Mouse (Mus musculus) cerebellum, postnatal 10 days (tissue): ENCODE data around the gene Senp3.
"Not testable (repeated sequence)": the region's sequence is repeated elsewhere in the genome, so short reads cannot be mapped to it uniquely, and the experiment has no call there.

ENCODE experiments used
- DNase-seq, 2 experiments: peaks; one replicate each; pipeline ENCODE4 v3.0.0; 2021; ENCODE audit warnings: mixed read lengths in 2 of 2

Senp3 gene

DNA sequence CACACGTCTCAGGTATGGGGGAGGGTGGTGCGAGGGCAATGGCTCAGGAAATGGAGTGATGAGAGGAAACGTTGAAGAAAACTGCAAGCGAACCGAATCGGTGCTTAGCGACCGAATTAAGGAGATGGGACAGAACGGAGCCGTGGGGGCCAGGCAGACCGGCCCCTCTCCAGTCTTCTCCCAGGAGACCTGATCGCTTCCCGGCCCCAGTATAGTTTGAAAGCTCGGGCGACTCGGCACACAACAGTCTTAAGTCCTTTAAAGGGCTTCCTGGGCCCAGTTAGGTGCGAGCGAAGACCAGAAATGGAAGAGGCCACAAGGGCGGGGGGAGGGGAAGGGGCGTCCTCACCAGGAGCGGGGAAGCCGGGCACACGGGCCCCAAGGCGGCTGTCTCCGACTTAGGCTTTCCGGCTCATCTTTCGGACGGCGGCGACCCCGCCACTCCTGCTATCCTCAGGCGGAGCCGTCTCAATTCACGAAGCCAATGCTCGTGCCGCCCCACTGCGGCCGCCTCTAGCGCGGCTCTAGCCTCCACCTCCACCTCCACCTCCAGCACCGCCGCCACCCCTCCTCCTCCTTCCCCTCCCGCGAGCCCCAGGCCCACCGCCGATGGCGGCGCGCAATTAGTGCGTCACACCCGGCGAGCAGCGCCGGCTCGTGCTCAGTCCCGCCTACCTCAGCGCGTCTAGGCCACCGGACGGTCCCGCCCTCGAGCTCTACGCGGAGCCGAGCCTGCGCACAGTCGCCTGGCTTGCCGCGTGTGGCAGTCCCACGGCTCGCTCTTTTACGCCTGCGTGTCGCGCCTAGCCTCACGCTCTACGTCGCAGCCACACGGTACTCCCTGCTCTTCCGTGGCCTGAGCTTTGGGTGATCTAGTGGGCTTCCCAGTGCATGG is at the start of gene Senp3:
Senp3 (minus strand) TSS at position 771 of the 895 bp plus-strand sequence.
- peak; percentile 99 for DNase-seq

DNA sequence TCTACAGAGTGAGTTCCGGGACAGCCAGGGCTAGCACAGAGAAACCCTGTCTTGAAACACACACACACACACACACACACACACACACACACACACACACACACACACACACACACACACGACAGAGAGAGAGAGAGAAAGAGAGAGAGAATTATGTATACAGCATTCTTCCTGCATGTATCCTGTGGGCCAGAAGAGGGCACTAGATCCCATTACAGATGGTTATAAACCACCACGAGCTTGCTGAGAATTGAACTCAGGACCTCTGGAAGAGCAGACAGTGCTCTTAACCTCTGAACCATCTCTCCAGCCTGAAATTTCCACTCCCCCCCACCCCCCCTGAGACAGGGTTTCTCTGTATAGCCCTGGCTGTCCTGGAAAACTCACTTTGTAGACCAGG is 49.5 kb upstream of the Senp3 start:
- not testable (repeated sequence) for DNase-seq

DNA sequence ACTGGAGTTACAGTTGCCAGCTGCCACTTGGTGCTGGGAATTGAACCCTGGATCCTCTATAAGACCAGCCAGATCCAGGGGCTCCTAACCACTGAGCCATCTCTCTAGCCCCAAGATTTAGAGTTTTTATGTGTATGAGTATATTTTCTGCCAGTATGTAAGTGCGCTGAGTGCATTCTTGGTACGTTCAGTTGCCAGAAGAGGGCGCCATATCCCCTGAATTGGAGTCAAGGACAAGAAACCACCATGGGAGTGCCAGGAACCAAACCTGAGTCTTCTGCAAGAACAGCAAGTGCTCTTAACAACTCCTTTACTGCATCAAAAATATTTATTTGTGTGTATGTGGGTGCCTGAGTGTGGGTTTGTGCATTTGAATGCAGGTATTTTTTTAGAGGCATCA is 47.2 kb upstream of the Senp3 start:
- DNase-seq: peak; percentile 70 to 81

DNA sequence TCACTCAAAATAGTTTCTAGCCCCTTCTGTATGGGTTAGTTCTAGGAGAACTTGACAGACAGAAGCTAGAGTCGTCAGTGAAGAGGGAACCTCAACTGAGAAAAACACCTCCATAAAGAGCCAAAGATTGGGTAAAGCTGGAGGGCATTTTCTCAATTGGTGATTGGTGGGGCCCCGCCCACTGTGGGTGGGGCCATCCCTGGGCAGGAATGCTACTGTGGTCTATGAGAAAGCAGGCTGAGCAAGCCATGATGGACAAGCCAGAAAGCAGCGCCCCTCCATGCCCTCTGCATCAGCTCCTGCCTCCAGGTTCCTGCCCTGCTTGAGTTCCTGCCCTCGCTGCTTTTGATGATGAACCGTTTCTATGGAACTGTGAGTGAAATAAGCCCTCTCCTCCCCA is 44.1 kb upstream of the Senp3 start:
- DNase-seq: no peak

DNA sequence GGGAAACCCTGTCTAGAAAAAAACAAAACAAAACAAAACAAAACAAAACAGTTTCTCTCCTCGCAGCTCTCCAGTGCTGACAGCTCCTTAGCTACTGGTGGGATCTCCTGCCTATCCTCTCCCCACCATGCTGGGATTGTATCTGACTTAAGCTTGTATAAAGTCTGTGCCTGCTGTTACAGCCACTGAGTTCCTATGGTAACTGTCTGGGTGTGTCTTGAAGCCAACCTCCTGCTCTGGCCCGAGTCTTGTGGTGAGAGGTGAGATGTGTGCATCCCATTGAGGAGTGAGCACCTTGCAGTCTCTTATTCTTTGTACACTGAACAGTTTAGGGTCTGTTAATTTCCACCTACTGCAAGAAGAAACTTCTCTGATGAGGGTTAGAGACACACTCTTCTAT is 41.2 kb upstream of the Senp3 start:
- no peak for DNase-seq

DNA sequence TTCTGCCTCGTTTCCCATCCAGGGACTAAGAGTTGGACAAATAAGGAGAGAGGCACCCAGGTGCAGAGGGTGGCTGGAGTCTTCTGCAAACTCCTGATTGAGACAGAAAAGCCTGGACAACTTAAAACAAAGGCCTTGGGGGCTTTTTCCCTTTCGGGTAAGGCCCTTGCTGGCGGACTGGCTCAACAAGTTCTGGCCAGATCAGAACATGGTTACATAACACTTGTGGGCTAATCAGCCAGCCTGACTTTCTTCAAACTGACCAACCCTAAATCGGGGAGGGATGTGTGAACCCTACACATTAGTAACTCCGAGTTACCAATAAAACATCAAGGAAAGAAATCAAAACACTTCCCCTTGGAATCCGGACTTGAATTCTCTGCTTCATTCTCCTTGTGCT is 39.0 kb upstream of the Senp3 start:
- no peak for DNase-seq

DNA sequence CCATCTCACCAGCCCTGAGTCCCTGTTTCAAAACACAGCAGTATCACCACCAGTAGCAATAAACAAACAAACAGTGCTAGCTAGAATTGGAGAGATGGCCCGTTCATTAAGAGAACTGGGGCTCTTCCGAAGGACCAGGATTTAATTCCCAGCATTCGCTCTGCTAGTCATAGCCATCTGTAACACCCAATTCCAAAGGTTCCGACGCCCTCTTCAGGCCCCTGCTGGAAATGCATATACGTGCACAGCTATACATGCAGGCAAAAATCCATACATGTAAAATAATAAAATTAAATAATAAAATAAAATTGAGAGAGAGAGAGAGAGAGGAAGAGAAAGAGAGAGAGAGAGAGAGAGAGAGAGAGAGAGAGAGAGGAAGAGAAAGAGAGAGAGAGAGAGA is 37.5 kb upstream of the Senp3 start:
- DNase-seq: no peak

DNA sequence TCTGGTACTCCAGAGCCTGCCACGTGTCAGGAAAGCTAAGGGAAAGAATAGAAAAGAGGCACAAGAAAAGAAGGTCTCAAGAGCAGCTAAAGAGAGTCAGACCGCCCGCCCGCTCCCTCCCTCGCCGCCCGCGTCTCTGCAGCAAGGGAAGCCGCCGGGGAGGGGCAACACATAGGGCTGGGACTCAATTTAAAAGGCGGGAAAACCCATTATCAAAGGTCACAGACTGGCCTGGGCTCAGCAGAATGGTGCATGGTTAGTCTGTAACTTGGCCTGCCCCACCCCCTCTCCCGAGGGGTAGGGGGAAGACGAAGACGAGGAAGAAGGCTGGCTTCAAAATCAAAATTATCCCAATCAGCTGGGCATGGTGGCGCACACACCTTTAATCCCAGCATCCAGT is 36.8 kb upstream of the Senp3 start:
- DNase-seq: no peak

DNA sequence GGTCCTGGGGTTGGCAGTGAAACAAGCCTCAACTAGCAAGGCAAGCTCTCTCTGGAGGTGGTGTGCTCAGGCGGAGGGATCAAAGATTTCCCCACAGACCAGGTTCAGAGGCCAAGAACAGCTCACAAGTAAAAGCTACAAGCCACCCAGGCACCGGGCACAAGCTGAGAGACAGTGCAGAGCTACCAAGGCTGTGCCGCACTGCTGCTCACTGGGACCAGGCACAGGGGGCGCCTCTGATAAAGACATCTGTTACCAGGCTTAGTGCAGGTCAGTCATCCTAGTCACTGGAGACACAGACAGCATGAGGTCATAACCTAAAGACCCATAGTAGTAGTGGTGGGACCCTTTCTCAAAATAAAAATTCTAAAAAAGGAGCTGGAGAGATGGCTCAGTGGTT is 35.1 kb upstream of the Senp3 start:
- no peak for DNase-seq

DNA sequence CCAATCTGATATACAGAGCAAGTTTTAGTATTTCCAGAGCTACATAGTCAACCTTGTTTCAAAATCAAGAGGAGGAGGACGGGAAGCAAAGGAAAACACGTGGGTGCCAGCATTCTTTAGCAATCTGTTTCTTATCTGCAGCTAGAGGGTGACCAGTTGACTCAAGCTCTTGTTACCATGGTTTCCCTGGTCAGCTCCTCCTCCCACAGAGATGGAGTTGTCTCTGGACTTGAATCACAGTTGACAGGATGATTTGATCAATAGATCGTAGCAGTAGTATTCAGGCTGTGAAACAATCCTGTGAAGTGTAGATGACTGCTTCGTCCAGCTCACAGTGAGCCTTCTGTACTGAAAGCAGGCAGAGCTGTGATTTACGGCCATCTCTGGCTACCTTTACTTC is 34.0 kb upstream of the Senp3 start:
- DNase-seq: no peak

DNA sequence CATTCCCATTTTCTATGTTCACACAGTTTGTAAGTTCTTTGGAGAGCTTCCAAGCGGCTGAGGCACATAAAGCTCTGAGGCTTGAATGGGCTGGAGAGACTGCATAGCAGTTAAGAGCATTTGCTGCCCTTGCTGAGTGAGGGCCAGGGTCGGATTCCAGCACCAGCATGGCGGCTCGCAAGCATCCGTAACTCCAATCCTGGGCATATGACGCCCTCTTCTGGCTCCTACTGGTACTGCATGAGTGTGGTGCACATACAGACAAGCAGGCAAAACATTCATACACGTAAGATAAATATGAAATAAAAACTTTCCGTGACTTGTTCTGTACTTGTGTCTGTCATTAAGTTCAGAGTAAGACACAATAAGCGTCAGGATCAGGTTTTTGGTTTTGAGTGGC is 33.6 kb upstream of the Senp3 start:
- peak; percentile 47 to 65 for DNase-seq

DNA sequence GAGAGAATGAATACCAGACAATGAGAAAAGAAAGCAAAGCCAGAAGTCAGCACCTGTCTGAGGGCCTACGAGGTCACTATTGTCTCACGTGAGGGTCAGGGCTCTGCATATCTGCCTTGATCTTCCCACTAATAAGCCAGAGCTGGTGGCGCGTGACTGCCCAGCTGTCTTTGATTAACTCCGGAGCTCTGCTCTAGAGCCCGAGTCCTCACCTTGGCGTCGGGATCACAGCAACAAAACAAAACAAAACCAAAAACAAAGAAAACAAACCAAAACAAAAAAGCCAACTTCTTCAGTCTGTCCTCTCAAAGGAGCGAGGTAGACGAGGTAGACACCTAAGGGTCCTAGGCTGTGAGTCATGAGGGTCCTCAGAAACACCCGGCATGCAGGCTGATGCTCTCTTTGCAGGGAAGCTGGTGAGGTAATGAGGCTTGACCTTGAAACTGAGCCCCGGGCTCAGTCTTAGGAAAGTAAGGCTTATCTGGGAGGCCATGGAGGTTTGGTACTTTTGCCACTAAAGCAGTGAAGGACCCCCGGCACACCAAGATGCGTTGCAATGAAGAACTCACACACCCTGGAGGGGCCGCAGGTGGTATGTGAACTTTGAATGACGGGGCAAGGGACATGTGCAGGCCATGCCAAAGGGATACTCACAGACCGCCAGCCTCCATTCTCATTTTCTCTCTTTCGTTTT is 32.9 kb upstream of the Senp3 start:
- DNase-seq: no peak

DNA sequence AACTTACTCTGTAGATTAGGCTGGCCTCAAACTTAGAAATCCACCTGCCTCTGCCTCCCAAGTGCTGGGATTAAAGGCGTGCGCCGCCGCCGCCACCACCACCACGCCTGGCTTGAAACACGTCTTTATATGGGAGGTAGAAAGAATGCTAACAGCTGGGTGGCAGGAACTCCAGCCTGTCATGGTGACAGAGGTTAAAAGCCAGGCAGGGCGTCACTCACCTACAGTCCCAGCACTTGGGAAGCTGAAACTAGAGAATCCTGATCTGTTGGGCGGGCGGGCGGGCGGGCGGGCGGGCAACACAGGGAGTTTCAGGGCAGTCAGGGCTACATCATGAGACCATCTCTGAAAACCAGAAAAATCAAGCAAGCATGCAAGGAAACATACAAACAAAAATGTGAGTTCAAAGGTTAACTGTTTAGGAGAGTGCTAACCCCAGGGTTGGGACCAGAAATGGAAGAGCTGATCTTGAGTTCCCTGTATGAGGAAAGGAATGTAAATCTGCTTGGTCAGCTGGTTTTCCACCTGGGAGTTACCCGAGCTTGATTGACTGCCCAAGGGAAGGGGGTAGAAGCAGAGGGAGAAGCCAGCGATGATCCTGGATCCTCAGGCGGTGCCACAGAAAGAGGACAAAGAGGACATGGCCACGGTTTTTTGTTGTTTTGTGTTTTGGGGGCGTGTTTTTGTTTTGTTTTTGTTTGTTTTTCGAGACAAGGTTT is 31.2 kb upstream of the Senp3 start:
- no peak for DNase-seq

DNA sequence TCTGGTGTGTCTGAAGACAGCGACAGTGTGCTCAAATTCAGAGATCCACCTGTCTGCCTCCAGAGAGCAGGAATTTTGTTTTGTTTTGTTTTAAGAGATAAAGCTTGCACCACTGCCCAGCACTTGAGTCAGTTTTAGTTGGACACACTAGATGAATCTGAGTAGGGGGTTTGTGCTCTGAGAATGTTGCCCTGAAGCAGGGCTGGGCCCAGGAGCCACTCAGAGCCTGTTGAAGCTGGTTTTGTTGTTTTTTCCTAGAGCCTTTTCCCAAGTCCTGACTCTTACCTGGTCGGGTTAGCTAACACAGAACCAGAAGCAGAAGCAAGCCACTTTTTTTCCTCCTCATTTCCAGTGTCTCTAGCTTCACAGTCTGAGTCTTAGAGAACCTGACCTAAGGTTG is 29.2 kb upstream of the Senp3 start:
- no peak for DNase-seq

DNA sequence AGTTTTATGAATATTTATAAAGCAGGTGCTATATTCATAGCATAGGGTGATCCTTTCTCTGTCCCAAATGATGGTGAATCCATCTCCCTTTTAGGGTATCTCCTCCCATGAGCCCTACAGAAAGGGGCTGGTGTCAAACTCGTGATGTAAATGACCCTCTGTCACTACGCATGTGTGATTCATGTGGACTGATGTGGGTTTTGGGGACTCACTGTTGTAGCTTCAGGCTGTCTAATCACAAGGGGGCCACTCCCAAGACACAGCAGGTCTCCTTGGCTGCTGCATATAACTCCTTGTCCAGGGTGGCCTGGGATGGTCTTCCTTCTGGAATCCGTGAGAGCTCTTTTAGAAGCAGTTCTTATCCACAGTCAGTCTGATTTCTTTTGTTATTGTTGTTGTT is 28.6 kb upstream of the Senp3 start:
- DNase-seq: no peak

DNA sequence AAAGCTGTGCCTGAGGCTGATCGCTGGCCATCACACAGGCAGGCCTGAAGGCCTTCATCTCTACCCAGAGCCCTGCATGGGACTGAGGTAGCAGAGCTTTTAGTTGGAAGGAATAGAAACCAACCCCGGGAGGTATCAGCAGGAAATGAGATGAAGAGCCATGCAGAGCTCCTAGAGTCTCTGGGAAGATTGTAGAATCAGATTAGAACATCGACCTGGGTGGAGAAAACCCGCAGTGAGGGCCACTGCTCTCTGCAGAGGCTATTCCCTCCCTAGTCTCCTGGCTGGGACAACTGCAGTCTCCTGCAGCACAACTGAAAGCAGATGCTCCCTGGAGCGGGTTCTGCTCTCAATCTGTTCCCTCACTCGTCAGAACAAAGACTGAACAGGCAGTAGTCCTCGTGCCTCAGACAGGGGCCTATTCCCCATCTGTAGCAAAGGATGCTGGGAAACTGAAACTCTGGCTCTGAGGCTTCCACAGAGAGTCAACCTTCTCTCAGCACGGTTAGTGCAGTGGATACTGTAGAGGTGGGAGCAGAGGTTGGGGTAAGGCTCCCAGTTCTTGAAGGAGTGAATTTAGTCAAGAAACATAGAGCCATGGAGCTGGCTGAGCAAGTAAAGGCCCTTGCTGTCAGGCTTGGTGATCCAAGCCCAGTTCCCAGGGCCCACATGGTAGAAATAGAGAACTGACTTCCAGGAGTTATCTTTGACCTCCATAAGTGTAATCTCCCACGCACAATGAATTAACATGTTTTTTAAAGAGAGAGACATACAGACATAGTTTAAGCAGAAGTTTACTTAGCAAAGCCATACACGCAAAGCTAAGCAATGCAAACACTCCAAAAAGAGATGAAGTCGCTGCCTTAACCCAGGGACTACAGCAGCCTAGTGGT is 27.9 kb upstream of the Senp3 start:
- DNase-seq: peak; percentile 30 to 39

DNA sequence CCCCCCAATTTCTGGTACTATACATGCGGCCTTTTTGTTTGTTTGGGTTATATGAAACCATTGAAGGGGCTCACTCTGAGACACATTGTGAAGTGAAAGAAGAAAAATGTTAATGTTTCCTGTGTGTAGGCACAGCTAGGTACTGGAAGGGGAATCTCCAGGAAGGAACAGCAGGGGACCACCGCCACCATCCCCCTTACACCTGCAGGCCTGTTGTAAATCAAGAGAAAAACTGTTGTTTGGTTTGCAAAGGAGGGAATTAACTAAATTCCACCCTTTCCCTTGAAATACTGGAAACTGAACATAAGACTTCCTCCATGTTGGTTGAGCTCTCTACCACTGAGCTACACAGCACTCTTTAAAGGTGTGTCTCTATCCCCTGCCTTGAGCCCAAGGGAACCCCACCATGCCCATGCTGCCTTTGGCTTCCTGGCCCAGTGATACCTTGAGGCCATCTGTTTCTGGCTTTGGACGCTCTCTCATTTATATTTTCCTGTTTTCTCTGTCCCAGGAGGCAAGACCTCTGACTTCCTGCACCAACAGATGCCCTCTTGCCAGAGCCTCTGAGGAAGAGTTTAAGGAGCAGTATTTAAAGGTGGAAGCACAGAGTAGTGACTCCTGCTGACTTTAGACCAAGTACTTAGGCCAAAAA is 26.9 kb upstream of the Senp3 start:
- DNase-seq: peak; percentile 9 to 27

DNA sequence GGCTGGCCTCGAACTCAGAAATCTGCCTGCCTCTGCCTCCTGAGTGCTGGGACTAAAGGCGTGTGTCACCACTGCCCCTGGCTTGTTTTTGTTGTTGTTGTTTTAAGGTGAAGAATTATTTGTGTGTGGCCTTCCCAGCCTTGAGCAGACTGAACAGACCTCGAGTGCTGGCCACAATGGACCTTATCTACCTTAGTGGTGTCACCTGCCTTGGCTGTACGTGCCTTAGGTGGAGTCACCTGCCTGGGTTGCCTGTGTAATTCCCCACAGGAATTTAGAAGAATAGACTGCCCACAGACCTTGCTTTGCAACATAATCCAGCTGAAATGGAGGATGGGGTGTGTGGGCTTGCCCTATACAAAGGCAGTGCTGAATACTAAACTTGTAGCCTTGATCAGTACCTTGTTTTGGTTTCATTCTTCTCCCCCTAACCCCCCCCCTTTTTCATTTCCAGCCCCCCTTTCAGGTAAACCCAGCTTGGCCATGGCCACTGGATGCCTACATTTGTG is 26.0 kb upstream of the Senp3 start:
- no peak for DNase-seq

DNA sequence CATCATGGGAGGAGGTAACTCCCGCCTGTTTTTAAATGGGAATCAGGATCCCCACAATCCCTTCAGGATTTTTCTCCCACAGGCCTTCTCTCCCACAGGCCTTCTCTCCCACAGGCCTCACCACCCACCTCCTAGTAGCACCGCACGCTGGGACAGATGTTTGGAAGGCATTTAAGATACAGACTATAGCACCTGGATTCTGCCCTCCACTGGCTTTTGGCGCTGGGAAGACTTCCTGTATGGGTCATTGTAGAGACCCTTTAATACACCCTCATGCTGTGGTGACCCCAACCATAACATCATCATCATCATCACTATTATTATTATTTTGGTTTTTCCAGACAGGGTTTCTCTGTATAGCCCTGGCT is 25.6 kb upstream of the Senp3 start:
- DNase-seq: no peak

DNA sequence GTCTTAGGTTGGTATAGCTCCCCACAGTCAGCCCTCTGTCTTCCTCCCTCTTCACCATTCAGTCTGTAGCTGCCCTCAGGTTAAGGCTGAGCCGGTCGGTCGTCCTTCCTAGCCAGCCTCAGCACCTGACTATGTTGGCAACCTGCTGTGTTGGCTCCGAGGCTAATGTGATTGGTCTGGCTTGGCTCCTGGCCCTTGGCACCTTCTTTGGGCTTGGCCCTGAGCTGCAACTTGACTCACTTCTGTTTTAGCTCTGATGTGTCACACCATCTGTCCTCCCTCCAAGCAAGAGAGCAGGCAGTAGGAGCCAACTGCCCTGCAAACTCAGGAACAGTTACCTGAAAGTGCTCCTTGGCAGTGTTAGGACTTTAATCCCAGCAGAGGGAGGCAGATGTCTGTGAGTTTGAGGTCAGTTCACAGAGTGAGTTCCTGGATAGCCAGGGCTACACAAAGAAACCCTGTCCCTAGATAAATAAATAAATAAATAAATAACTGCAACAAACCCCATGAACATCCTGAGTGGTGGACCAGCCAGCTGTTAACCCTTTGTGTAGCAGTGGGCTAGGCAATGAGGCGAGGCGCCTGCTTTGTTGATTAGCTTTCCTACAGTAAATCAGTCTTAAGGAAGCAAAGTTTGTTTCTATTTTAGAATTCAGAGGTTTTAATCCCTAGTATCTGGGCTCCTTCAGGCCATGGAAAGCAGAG is 25.0 kb upstream of the Senp3 start:
- peak; percentile 99 for DNase-seq

DNA sequence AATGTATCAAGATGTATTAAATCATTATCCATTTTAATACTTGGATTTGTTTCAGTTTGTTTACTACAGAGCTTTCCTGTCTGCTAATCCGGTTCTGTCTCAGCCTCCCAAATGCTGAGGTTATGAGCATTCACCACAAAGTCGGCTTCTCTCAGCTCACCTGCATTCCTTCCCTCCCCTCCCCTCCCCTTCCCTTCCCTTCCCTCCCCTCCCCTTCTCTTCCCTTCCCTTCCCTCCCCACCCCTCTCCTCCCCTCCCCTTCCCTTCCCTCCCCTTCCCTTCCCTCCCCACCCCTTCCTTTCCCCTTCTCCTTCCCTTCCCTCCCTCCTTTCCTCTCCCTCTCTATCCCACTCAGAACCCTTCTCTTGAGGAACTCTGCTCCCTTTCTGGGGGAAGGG is 22.7 kb upstream of the Senp3 start:
- DNase-seq: no peak
